Mouse (Mus musculus) central nervous system, embryonic 14 days (tissue): Measurements from ENCODE around the gene Mef2d. TPM values are rescaled to one million over a fixed set of nuclear protein-coding genes. Genes with fewer than 3 reads are reported as not detected.

Experiments
- polyA plus RNA-seq: library from polyadenylated mRNA; depleted of rRNA; stranded (reverse); fragments of >200 nt; gene quantifications from 2 replicates; pipeline ENCODE4 v1.2.3, GENCODE M21; 2012; rRNA removed

Mef2d gene
- 46.1 and 48.3 TPM in 2 replicates for polyA plus RNA-seq

GRCm38 (mm10) chr3:88141787-88142523, at the start of gene Mef2d:
Gene Mef2d, plus strand, starts transcription at chr3:88142372.

Other genes starting within 250 kb of the Mef2d start
- 184 and 192 TPM in 2 replicates for gene Hdgf, start 236.1 kb upstream of the Mef2d start, polyA plus RNA-seq
- gene Mrpl24, start 222.9 kb upstream of the Mef2d start, polyA plus RNA-seq, result 110 and 113 TPM in 2 replicates
- gene Isg20l2, start 212.1 kb upstream of the Mef2d start, polyA plus RNA-seq, result 28.2 and 29.1 TPM in 2 replicates
- gene Rrnad1, start 211.7 kb upstream of the Mef2d start, polyA plus RNA-seq, result 49.8 and 52.1 TPM in 2 replicates
- 42.6 and 66.3 TPM in 2 replicates for gene Crabp2, start 193.7 kb upstream of the Mef2d start, polyA plus RNA-seq
- gene Nes, start 171.3 kb upstream of the Mef2d start, polyA plus RNA-seq, result 42.3 and 48.2 TPM in 2 replicates
- gene Bcan, start 142.1 kb upstream of the Mef2d start, polyA plus RNA-seq, result 53.5 and 58.6 TPM in 2 replicates
- 0.76 and 0.87 TPM in 2 replicates for gene Hapln2, start 114.8 kb upstream of the Mef2d start, polyA plus RNA-seq
- 16.2 and 17.5 TPM in 2 replicates for gene Gpatch4, start 99.3 kb upstream of the Mef2d start, polyA plus RNA-seq
- 95.1 and 96.9 TPM in 2 replicates for gene Naxe, start 83.9 kb upstream of the Mef2d start, polyA plus RNA-seq
- gene Ttc24, start 64.1 kb upstream of the Mef2d start, polyA plus RNA-seq, result 0.09 TPM in 1 of 2 replicates, not detected in the other
- 14.2 and 15.2 TPM in 2 replicates for gene Iqgap3, start 60.4 kb upstream of the Mef2d start, polyA plus RNA-seq
- 0.27 and 0.95 TPM in 2 replicates for gene Rhbg, start 112.3 kb downstream of the Mef2d start, polyA plus RNA-seq
- 0.09 and 0.23 TPM in 2 replicates for gene Gm38392, start 144.8 kb downstream of the Mef2d start, polyA plus RNA-seq
- gene Tsacc, start 154.6 kb downstream of the Mef2d start, polyA plus RNA-seq, result 5.3 and 6.7 TPM in 2 replicates
- gene Cct3, start 154.7 kb downstream of the Mef2d start, polyA plus RNA-seq, result 345 and 353 TPM in 2 replicates
- 62.5 and 76.0 TPM in 2 replicates for gene Glmp, start 182.7 kb downstream of the Mef2d start, polyA plus RNA-seq
- gene Tmem79, start 193.8 kb downstream of the Mef2d start, polyA plus RNA-seq, result 1.3 and 2.0 TPM in 2 replicates
- gene Smg5, start 193.9 kb downstream of the Mef2d start, polyA plus RNA-seq, result 111 and 121 TPM in 2 replicates
- gene Paqr6, start 222.2 kb downstream of the Mef2d start, polyA plus RNA-seq, result 1.6 and 4.0 TPM in 2 replicates
- 0.17 and 0.18 TPM in 2 replicates for gene Bglap3, start 230.4 kb downstream of the Mef2d start, polyA plus RNA-seq
- 0.81 TPM in 1 of 2 replicates, not detected in the other for gene Bglap2, start 236.3 kb downstream of the Mef2d start, polyA plus RNA-seq
- 0.55 and 1.6 TPM in 2 replicates for gene Bglap, start 242.1 kb downstream of the Mef2d start, polyA plus RNA-seq